Comparison of ENCODE assay signal across 24 mouse cellular contexts in genomic region chr10:80871581-80871980, GRCm38 (mm10). TPM values are rescaled to one million over a fixed set of nuclear protein-coding genes. Genes with fewer than 3 reads are reported as not detected.
DNase-seq lines count a peak whose midpoint lies in the region; ATAC-seq and TF ChIP-seq lines count a peak whose summit lies in the region.
"Had no signal": no experiment of that assay in that cellular context is flagged by ENCODE, and none has a peak within 500 bp of the region (broad histone marks: within the 10 kb centered on the region; RNA-seq: fewer than 3 reads in every experiment).

Gene Tmprss9 (plus strand): TSS chr10:80871848.

- no peak for DNase-seq in hindbrain, embryonic 10.5 days (ENCODE audit: low spot score)
- no peak for DNase-seq in liver, adult 2 months (ENCODE audit: extremely low read depth, low read depth, low spot score)
- peak; percentile 48 for DNase-seq in stomach, postnatal 0 days (ENCODE audit: low spot score)
- DNase-seq in layer of hippocampus, postnatal 25 days (ENCODE audit: extremely low spot score in 1 of 2, low spot score in 1 of 2), result no peak
- DNase-seq in midbrain, embryonic 14.5 days, result no peak
- DNase-seq: adrenal gland, postnatal 25 days; cerebellum, adult 11-12 months; gastrocnemius, postnatal 10 days; heart, adult 2 months; right cerebral cortex, postnatal 25 days had no signal

- TF ChIP-seq POLR2A in liver, adult 2 months (IDR thresholded peaks at IDR 0.05; ENCODE audit: extremely low read depth, insufficient read depth, low read length), result no peak

- TF ChIP-seq EP300 in stomach, postnatal 0 days (optimal IDR thresholded peaks at IDR 0.05), result no peak

- TF ChIP-seq CTCF in liver, adult 2 months (IDR thresholded peaks at IDR 0.05; ENCODE audit: low read depth, low read length), result no peak
- TF ChIP-seq CTCF in stomach, postnatal 0 days (IDR thresholded peaks at IDR 0.05; ENCODE audit: low read depth), result no peak

- H3K4me3 ChIP-seq in hindbrain, embryonic 10.5 days, result no peak within 1 kb of the TSS
- H3K4me3 ChIP-seq in hindbrain, embryonic 12.5 days, result no peak within 1 kb of the TSS
- H3K4me3 ChIP-seq in megakaryocyte, embryonic 14.5 days (replicated peaks), result peak within 1 kb of the TSS; percentile 42
- H3K4me3 ChIP-seq in liver, adult 2 months (ENCODE audit: insufficient read depth, low read depth, low read length), result no peak within 1 kb of the TSS
- H3K4me3 ChIP-seq in stomach, postnatal 0 days (ENCODE audit: low read depth, low read length), result no peak within 1 kb of the TSS
- no peak within 1 kb of the TSS for H3K4me3 ChIP-seq in midbrain, embryonic 14.5 days (replicated peaks; ENCODE audit: low read depth, low read length)
- H3K4me3 ChIP-seq: forebrain, embryonic 10.5 days; heart, adult 2 months; left cerebral cortex, adult 2 months; limb, embryonic 10.5 days had no signal

- H3K36me3 ChIP-seq in hindbrain, embryonic 10.5 days, result peaks cover 23% of the 10 kb centered on the region
- peaks cover 18% of the 10 kb centered on the region for H3K36me3 ChIP-seq in hindbrain, embryonic 12.5 days
- peaks cover 23% of the 10 kb centered on the region for H3K36me3 ChIP-seq in megakaryocyte, embryonic 14.5 days (replicated peaks; ENCODE audit: low read length)
- H3K36me3 ChIP-seq in liver, adult 2 months (ENCODE audit: control insufficient read depth, insufficient read depth, low read length), result no peaks in the 10 kb centered on the region
- H3K36me3 ChIP-seq in stomach, postnatal 0 days (ENCODE audit: control insufficient read depth, insufficient read depth, low read length), result peaks cover 4% of the 10 kb centered on the region; the same call in 1 of the 2 replicates
- peaks cover 20% of the 10 kb centered on the region for H3K36me3 ChIP-seq in midbrain, embryonic 14.5 days (ENCODE audit: control insufficient read depth, insufficient read depth, low read length)

- WGBS in hindbrain, embryonic 10.5 days, result 33% methylated on average over 9 of the region's 9 CpGs
- WGBS in hindbrain, embryonic 12.5 days, result 30% methylated on average over 9 of the region's 9 CpGs
- 44% methylated on average over 9 of the region's 9 CpGs for WGBS in liver, adult 2 months
- WGBS in stomach, postnatal 0 days, result 22% methylated on average over 9 of the region's 9 CpGs
- 46% methylated on average over 9 of the region's 9 CpGs for WGBS in midbrain, embryonic 14.5 days

- no peaks in the 10 kb centered on the region for H3K9me3 ChIP-seq in hindbrain, embryonic 10.5 days
- H3K9me3 ChIP-seq in hindbrain, embryonic 12.5 days (replicated peaks), result no peaks in the 10 kb centered on the region
- H3K9me3 ChIP-seq in megakaryocyte, embryonic 14.5 days, result no peaks in the 10 kb centered on the region
- no peaks in the 10 kb centered on the region for H3K9me3 ChIP-seq in stomach, postnatal 0 days (ENCODE audit: control insufficient read depth, low read length)
- no peaks in the 10 kb centered on the region for H3K9me3 ChIP-seq in midbrain, embryonic 14.5 days (ENCODE audit: control insufficient read depth, low read length)
- H3K9me3 ChIP-seq: forebrain, embryonic 10.5 days; G1E; limb, embryonic 10.5 days had no signal

- H3K4me2 ChIP-seq in hindbrain, embryonic 12.5 days (replicated peaks), result no peak within 1 kb of the TSS
- no peak within 1 kb of the TSS for H3K4me2 ChIP-seq in stomach, postnatal 0 days (replicated peaks; ENCODE audit: low read depth)
- H3K4me2 ChIP-seq in midbrain, embryonic 14.5 days (ENCODE audit: low read length), result no peak within 1 kb of the TSS

- H3K79me2 ChIP-seq in liver, adult 2 months (ENCODE audit: control insufficient read depth, insufficient read depth, low read length), result no peaks in the 10 kb centered on the region

- peaks cover 4% of the 10 kb centered on the region; the same call in 1 of the 2 replicates for H3K27me3 ChIP-seq in hindbrain, embryonic 10.5 days (ENCODE audit: insufficient read depth, poor library complexity, severe bottlenecking)
- no peaks in the 10 kb centered on the region for H3K27me3 ChIP-seq in hindbrain, embryonic 12.5 days
- H3K27me3 ChIP-seq in megakaryocyte, embryonic 14.5 days (replicated peaks), result peaks cover 33% of the 10 kb centered on the region
- no peaks in the 10 kb centered on the region for H3K27me3 ChIP-seq in liver, adult 2 months (ENCODE audit: control insufficient read depth, insufficient read depth, low read length)
- H3K27me3 ChIP-seq in stomach, postnatal 0 days (ENCODE audit: control insufficient read depth, insufficient read depth, low read length), result no peaks in the 10 kb centered on the region
- no peaks in the 10 kb centered on the region for H3K27me3 ChIP-seq in midbrain, embryonic 14.5 days (ENCODE audit: control insufficient read depth, insufficient read depth, low read length)

- no peak within 1 kb of the TSS for H3K9ac ChIP-seq in hindbrain, embryonic 12.5 days
- 0 out of 2 replicates have a peak within 1 kb of the TSS, but pooled peaks have one; percentile 4 for H3K9ac ChIP-seq in liver, adult 2 months (ENCODE audit: low read depth, low read length)
- H3K9ac ChIP-seq in stomach, postnatal 0 days (ENCODE audit: low read length), result no peak within 1 kb of the TSS
- H3K9ac ChIP-seq in midbrain, embryonic 14.5 days (replicated peaks; ENCODE audit: low read length), result no peak within 1 kb of the TSS
- H3K9ac ChIP-seq: liver, embryonic 14.5 days had no signal

- H3K4me1 ChIP-seq in hindbrain, embryonic 10.5 days (replicated peaks), result peaks cover 23% of the 10 kb centered on the region
- H3K4me1 ChIP-seq in hindbrain, embryonic 12.5 days, result no peaks in the 10 kb centered on the region
- H3K4me1 ChIP-seq in megakaryocyte, embryonic 14.5 days, result peaks cover 23% of the 10 kb centered on the region
- peaks cover 5% of the 10 kb centered on the region for H3K4me1 ChIP-seq in liver, adult 2 months (ENCODE audit: control insufficient read depth, insufficient read depth, low read length)
- no peaks in the 10 kb centered on the region for H3K4me1 ChIP-seq in stomach, postnatal 0 days (replicated peaks; ENCODE audit: control insufficient read depth, insufficient read depth)
- H3K4me1 ChIP-seq in midbrain, embryonic 14.5 days (ENCODE audit: control insufficient read depth, insufficient read depth, low read length), result no peaks in the 10 kb centered on the region

- H3K27ac ChIP-seq in hindbrain, embryonic 10.5 days, result 0 out of 2 replicates have a peak within 1 kb of the TSS, but pooled peaks have one; percentile 16
- H3K27ac ChIP-seq in hindbrain, embryonic 12.5 days, result no peak within 1 kb of the TSS
- peak within 1 kb of the TSS; percentile 14; the same call in 1 of the 2 replicates for H3K27ac ChIP-seq in liver, adult 2 months (replicated peaks; ENCODE audit: insufficient read depth, low read depth, low read length)
- no peak within 1 kb of the TSS for H3K27ac ChIP-seq in stomach, postnatal 0 days (replicated peaks)
- no peak within 1 kb of the TSS for H3K27ac ChIP-seq in midbrain, embryonic 14.5 days (replicated peaks; ENCODE audit: low read depth, low read length)
- H3K27ac ChIP-seq: forebrain, embryonic 10.5 days; heart, adult 2 months; left cerebral cortex, adult 2 months; limb, embryonic 10.5 days; liver, embryonic 14.5 days had no signal

- no peak for ATAC-seq in hindbrain, embryonic 12.5 days (ENCODE audit: low FRiP score)
- no peak for ATAC-seq in megakaryocyte, adult 5-6 weeks (ENCODE audit: poor library complexity, severe bottlenecking)
- 0 out of 2 replicates have a peak, but pooled peaks have one; percentile 47 for ATAC-seq in stomach, postnatal 0 days (ENCODE audit: low FRiP score, low TSS enrichment)
- ATAC-seq in midbrain, embryonic 14.5 days (ENCODE audit: low FRiP score, low TSS enrichment), result no peak
- ATAC-seq: CD4-positive, CD25-positive, alpha-beta regulatory T cell, adult 4 months; inflammation-experienced regulatory T-cells, adult 6 months had no signal

RNA-seq across cellular contexts. Expression of gene Tmprss9, which starts in this region (rescaled TPM):
- 0.04 and 0.14 TPM in 2 replicates for polyA plus RNA-seq in hindbrain, embryonic 10.5 days (2016; fragmentation: Nextera tagmentation; extraction: Ambion mirVana)
- polyA plus RNA-seq in hindbrain, embryonic 12.5 days (2016; fragmentation: Nextera tagmentation; extraction: Ambion mirVana), result 0.08 TPM in 2 replicates
- 0.08 TPM in 1 of 2 replicates, not detected in the other for polyA plus RNA-seq in megakaryocyte, embryonic 14.5 days (2012; ENCODE audit: insufficient read depth, low replicate concordance)
- total RNA-seq in megakaryocyte, adult 5-6 weeks (2015), result not detected in 2 replicates
- total RNA-seq in megakaryocyte, adult 5-6 weeks (2017), result not detected in 2 replicates
- under 0.01 and 0.09 TPM in 2 replicates for total RNA-seq in liver, adult 2 months (2014; rRNA removed)
- 0.04 and 0.05 TPM in 2 replicates for polyA plus RNA-seq in liver, adult 2 months (2012; rRNA removed)
- polyA plus RNA-seq in stomach, postnatal 0 days (2015; fragmentation: Nextera tagmentation; extraction: Ambion mirVana), result 2.0 and 2.2 TPM in 2 replicates
- under 1 TPM; 0.40 to 0.62 TPM for total RNA-seq in layer of hippocampus, postnatal 25 days (2021)
- 0.26 TPM in 1 of 2 replicates, not detected in the other for polyA plus RNA-seq in midbrain, embryonic 14.5 days (2014; fragmentation: Nextera tagmentation; extraction: Ambion mirVana)
- total RNA-seq: adrenal gland, postnatal 25 days; heart, adult 2 months; hematopoietic stem cell, adult 5-6 weeks; neutrophil, adult 5-6 weeks had no signal
- polyA plus RNA-seq: CD4-positive, CD25-positive, alpha-beta regulatory T cell, adult 4 months; forebrain, embryonic 10.5 days; heart, embryonic 16.5 days; inflammation-experienced regulatory T-cells, adult 6 months; lung, embryonic 16.5 days had no signal

Comparison
In these comparisons a context has a peak if more than half of its experiments do, and no peak if none do; other contexts are left out.
1. H3K27ac ChIP-seq: peak in hindbrain, embryonic 10.5 days (single experiment) and liver, adult 2 months (single experiment); none in hindbrain, embryonic 12.5 days (single experiment), stomach, postnatal 0 days (single experiment) and midbrain, embryonic 14.5 days (single experiment).